Mouse (Mus musculus): ENCODE measurements at regions not wholly inside any gene's neighbourhood (a gene's known extent, or its start where the extent isn't known, plus 50 kb on each side); places are given as distances from the start of the nearest gene placed in this dataset.

GRCm38 (mm10) chrX:4688291-4688690 is 112.0 kb upstream of the Btbd35f4 start:
- DNase-seq: peak in 1 of 2 experiments; percentile 1
